Mouse (Mus musculus) myocyte (in vitro differentiated cells): ENCODE results near the gene Adat1.

Experiments
- E2F4 ChIP-seq: IDR thresholded peaks from one replicate; pipeline ENCODE4 v1.6.1; 2011; ENCODE audit warnings: mild to moderate bottlenecking, control low read depth, moderate library complexity; ENCODE audit not compliant: insufficient read depth
- MYOG ChIP-seq, 3 experiments: IDR thresholded peaks; one replicate each; pipeline ENCODE4 v1.6.1; 2011; ENCODE audit warnings: control low read depth in 2 of 3, low read depth in 2 of 3, mild to moderate bottlenecking in 2 of 3; ENCODE audit not compliant: insufficient read length in 2 of 3, control insufficient read depth in 1 of 3, insufficient read depth in 1 of 3
- SRF ChIP-seq: IDR thresholded peaks from one replicate; pipeline ENCODE4 v1.6.1; 2011; ENCODE audit warnings: low read depth; ENCODE audit not compliant: control insufficient read depth, insufficient read length
- USF1 ChIP-seq: IDR thresholded peaks from one replicate; pipeline ENCODE4 v1.6.1; 2011; ENCODE audit warnings: low read depth, mild to moderate bottlenecking, control low read depth, moderate library complexity

DNA sequence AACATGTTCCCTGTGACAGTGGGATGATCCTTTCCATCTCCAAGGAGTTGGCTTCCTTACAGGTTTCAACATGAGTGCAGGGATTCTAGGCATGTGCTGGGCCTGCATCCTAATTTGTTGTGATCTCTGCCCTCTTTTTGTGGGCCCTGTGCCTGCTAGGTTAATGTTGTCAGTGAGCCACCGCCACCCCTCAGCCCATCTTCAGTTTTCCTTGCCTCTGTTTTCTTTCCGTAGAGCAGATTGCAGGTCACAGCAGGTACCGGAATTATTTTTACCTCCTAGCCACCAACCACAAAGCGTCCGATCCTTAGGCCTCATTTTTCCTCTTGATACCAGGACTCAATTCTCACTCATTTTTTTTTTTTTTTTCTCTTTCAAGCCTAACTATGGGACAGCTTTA, 40.2 kb downstream of the Adat1 start:
- TF ChIP-seq USF1 (no peak), SRF (no peak), E2F4 (no peak), MYOG (IDR thresholded peaks at IDR 0.05; ENCODE audit: control insufficient read depth in 1 of 3, insufficient read depth in 1 of 3, insufficient read length in 2 of 3, low read depth in 2 of 3) (no peak)
